Mouse (Mus musculus) cerebellum, adult 2 months (tissue): ENCODE results near the gene Wfdc3. TPM values are rescaled to one million over a fixed set of nuclear protein-coding genes. Genes with fewer than 3 reads are reported as not detected.
A peak's percentile ranks its signal among the peaks of the same experiment; 100 is the strongest.

Source experiments
- DNase-seq, 2 experiments: peaks; one replicate each; pipeline ENCODE4 v3.0.0; 2021
- H3K27ac ChIP-seq: fragments of 200-500 bp; 2 replicates; pipeline ENCODE4 v1.5.1; 2012; ENCODE audit warnings: low read length, control low read depth, inconsistent platforms; ENCODE audit not compliant: insufficient read depth
- H3K27me3 ChIP-seq: fragments of 200-500 bp; 2 replicates; pipeline ENCODE4 v1.6.1; 2012; ENCODE audit warnings: inconsistent platforms, mild to moderate bottlenecking, low read length, moderate library complexity; ENCODE audit not compliant: control insufficient read depth, insufficient read depth
- H3K4me1 ChIP-seq: fragments of 200-500 bp; 2 replicates; pipeline ENCODE4 v1.6.1; 2011; ENCODE audit warnings: low read length; ENCODE audit not compliant: control insufficient read depth, insufficient read depth
- H3K4me3 ChIP-seq: fragments of 200-500 bp; replicated peaks from 2 replicates; pipeline ENCODE3; 2011; ENCODE audit warnings: mild to moderate bottlenecking, low read depth, low read length, control low read depth; ENCODE audit not compliant: insufficient read depth
- CTCF ChIP-seq: fragments of 200-500 bp; IDR thresholded peaks from 2 replicates; pipeline ENCODE4 v1.5.1; 2011; ENCODE audit warnings: low read depth, mild to moderate bottlenecking, control low read depth, low read length, moderate library complexity, borderline replicate concordance; ENCODE audit not compliant: insufficient read depth
- POLR2A ChIP-seq: fragments of 200-500 bp; IDR thresholded peaks from 2 replicates; pipeline ENCODE4 v1.6.1; 2011; ENCODE audit warnings: low read length, control low read depth, borderline replicate concordance; ENCODE audit not compliant: insufficient read depth
- WGBS: fragments of 180-500 bp; shearing (Covaris S2); methylation state at CpG from one replicate; pipeline ENCODE4 v1.1.7; 2018; 5-methylcytosine and 5-hydroxymethylcytosine counted together
- polyA plus RNA-seq: library from polyadenylated mRNA; depleted of rRNA; stranded (reverse); fragments of >200 nt; gene quantifications from 2 replicates; pipeline ENCODE4 v1.2.3, GENCODE M21; 2012

Wfdc3 gene
- polyA plus RNA-seq, 1 experiment = 0.93 TPM

- no peaks in the 10 kb centered on the region for H3K27me3 ChIP-seq
- H3K4me1 ChIP-seq = peaks cover 10% of the 10 kb centered on the region
- no peak within 1 kb of the TSS for H3K27ac ChIP-seq
- 75% methylated on average over 8 of the region's 8 CpGs for WGBS
- no peak for TF ChIP-seq CTCF
- TF ChIP-seq POLR2A = no peak
- no peak within 1 kb of the TSS for H3K4me3 ChIP-seq
- no peak for DNase-seq
Measured at GRCm38 (mm10) chr2:164779481-164780086, 33.9 kb upstream of the Wfdc3 start, which contains the start of gene Tnnc2. Gene Tnnc2 (minus strand): TSS chr2:164779967.

GRCm38 (mm10) chr2:164778809-164779208 lies 33.1 kb upstream of the Wfdc3 start:
- TF ChIP-seq CTCF (no peak), POLR2A (no peak)
- no peak overlapping the region for H3K27ac ChIP-seq
- whole genome bisulfite sequencing = 12% methylated on average over 7 of the region's 7 CpGs
- H3K27me3 ChIP-seq = no peaks in the 10 kb centered on the region
- DNase-seq = peak in 1 of 2 experiments; percentile 55
- no peak overlapping the region for H3K4me3 ChIP-seq
- H3K4me1 ChIP-seq = peaks cover 10% of the 10 kb centered on the region

- peaks cover 10% of the 10 kb centered on the region for H3K4me1 ChIP-seq
- WGBS = 93% methylated on average over 11 of the region's 11 CpGs
- H3K27ac ChIP-seq = no peak overlapping the region
- no peak for DNase-seq
- H3K27me3 ChIP-seq = no peaks in the 10 kb centered on the region
- H3K4me3 ChIP-seq = no peak overlapping the region
- TF ChIP-seq CTCF = no peak
- TF ChIP-seq POLR2A = no peak
Measured at GRCm38 (mm10) chr2:164778015-164778287, 32.2 kb upstream of the Wfdc3 start.

DNA sequence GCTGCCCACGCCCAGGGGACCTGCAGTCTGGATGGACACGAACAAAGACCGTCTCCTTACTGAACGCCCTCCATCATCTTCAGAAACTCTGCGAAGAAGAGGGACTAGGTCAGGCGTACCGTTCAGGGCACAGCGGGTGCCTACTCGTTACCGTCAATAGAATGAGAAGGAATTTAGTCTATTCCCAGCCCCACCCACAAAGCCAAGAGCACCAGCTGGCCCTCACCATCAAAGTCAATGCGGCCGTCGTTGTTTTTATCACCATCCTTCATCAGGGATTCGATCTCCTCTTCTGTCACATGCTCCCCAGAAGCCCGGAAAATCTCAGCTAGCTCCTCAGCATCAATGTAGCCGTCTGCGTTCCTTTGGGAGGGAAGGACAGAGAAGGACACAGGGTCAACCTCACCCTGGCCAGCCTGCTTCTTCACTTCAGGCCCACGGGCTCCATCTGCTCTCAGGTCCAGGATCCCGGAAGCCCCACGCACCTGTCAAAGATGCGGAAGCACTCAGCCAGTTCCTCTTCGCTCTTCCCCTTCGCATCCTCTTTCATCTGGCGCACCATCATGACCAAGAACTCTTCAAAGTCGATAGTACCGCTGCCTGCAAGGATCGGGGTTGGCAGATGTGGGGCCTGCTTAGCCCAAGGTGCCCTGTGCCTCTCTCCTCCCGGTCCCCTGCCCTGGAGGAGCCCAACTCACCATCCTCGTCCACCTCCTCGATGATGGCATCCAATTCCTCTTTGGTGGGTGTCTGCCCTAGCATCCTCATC lies 31.7 kb upstream of the Wfdc3 start:
- Histone ChIP-seq H3K4me1 (peaks cover 10% of the 10 kb centered on the region), H3K27me3 (no peaks in the 10 kb centered on the region), H3K27ac (no peak overlapping the region), H3K4me3 (no peak overlapping the region)
- TF ChIP-seq POLR2A (no peak), CTCF (no peak)
- DNase-seq = no peak
- WGBS = 80% methylated on average over 30 of the region's 30 CpGs

- TF ChIP-seq POLR2A = no peak
- no peak for TF ChIP-seq CTCF
- Histone ChIP-seq H3K27me3 (no peaks in the 10 kb centered on the region), H3K27ac (no peak overlapping the region), H3K4me3 (no peak overlapping the region), H3K4me1 (peaks cover 10% of the 10 kb centered on the region)
- WGBS = 67% methylated on average over 17 of the region's 17 CpGs
- no peak for DNase-seq
Measured at GRCm38 (mm10) chr2:164776801-164777200, 31.1 kb upstream of the Wfdc3 start.

- 88% methylated on average over 6 of the region's 6 CpGs for WGBS
- Histone ChIP-seq H3K27ac (no peak overlapping the region), H3K4me3 (no peak overlapping the region), H3K27me3 (no peaks in the 10 kb centered on the region), H3K4me1 (peaks cover 10% of the 10 kb centered on the region)
- no peak for TF ChIP-seq CTCF
- TF ChIP-seq POLR2A = no peak
- DNase-seq = no peak
Measured at GRCm38 (mm10) chr2:164776130-164776529, 30.4 kb upstream of the Wfdc3 start.

DNA sequence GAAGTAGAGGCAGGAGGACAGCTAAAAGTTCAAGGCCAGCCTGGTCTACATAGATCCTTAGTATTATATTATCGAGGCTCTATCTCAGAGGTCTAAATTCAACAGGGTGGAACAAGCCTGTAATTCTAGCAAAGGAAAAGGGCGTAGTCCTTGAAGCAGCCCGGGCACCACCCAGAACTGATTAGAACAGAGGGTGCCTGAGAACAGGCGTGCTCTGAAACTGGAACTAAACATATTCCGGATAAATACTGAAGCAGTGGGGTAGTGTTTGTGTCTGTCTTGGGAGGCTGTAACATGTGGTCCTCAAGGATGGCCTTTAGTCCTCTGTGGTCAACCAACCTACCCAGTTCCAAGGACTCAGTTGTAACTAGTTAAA lies 28.2 kb upstream of the Wfdc3 start:
- no peak for DNase-seq
- Histone ChIP-seq H3K4me1 (peaks cover 7% of the 10 kb centered on the region), H3K27ac (no peak overlapping the region), H3K27me3 (no peaks in the 10 kb centered on the region), H3K4me3 (no peak overlapping the region)
- TF ChIP-seq CTCF (no peak), POLR2A (no peak)
- WGBS = 86% methylated on average over 5 of the region's 5 CpGs
